Mouse (Mus musculus) hindbrain, postnatal 0 days (tissue): ENCODE results near the gene Aagab. TPM values are rescaled to one million over a fixed set of nuclear protein-coding genes. Genes with fewer than 3 reads are reported as not detected.

Experiments
- ATAC-seq: fragments of 200-750 bp; cut with Nextera tagmentation; 2 replicates; pipeline ENCODE4 v1.8.0; 2017; ENCODE audit warnings: mild to moderate bottlenecking, moderate TSS enrichment, moderate library complexity
- DNase-seq: peaks from one replicate; pipeline ENCODE4 v3.0.0-alpha.2; 2015; ENCODE audit warnings: low spot score
- H3K27ac ChIP-seq: fragments of 300-500 bp; sonication (generic); 2 replicates; pipeline ENCODE4 v1.5.1; 2014; ENCODE audit warnings: mild to moderate bottlenecking
- H3K27me3 ChIP-seq: fragments of 300-500 bp; sonication (generic); 2 replicates; pipeline ENCODE4 v1.6.1; 2014; ENCODE audit warnings: low read length, mixed read lengths; ENCODE audit not compliant: insufficient read depth
- H3K36me3 ChIP-seq: fragments of 300-500 bp; sonication (generic); 2 replicates; pipeline ENCODE4 v1.6.1; 2014; ENCODE audit warnings: low read length, mixed read lengths; ENCODE audit not compliant: insufficient read depth
- H3K4me1 ChIP-seq: fragments of 300-500 bp; sonication (generic); 2 replicates; pipeline ENCODE4 v1.6.1; 2014; ENCODE audit warnings: antibody characterized with exemption, low read length, mixed read lengths; ENCODE audit not compliant: insufficient read depth
- H3K4me2 ChIP-seq: fragments of 300-500 bp; sonication (generic); 2 replicates; pipeline ENCODE4 v1.6.1; 2014; ENCODE audit warnings: low read depth, mild to moderate bottlenecking, low read length, moderate library complexity, mixed read lengths
- H3K4me3 ChIP-seq: fragments of 300-500 bp; sonication (generic); 2 replicates; pipeline ENCODE4 v1.5.1; 2014; ENCODE audit warnings: low read length
- H3K9ac ChIP-seq: fragments of 300-500 bp; sonication (generic); replicated peaks from 2 replicates; pipeline ENCODE4 v1.6.1; 2014; ENCODE audit warnings: mild to moderate bottlenecking, low read length, moderate library complexity, mixed read lengths
- H3K9me3 ChIP-seq: fragments of 300-500 bp; sonication (generic); 2 replicates; pipeline ENCODE4 v1.6.1; 2016; ENCODE audit warnings: low read length, mixed read lengths
- CTCF ChIP-seq: IDR thresholded peaks from 2 replicates; pipeline ENCODE4 v1.5.1; 2016; ENCODE audit warnings: antibody characterized with exemption, control low read depth, low read depth
- WGBS: fragments of 180-500 bp; shearing (Covaris S2); extraction: QIAGEN DNeasy Blood & Tissue Kit; methylation state at CpG from one replicate; pipeline ENCODE4 v1.1.7; 2014; 5-methylcytosine and 5-hydroxymethylcytosine counted together
- polyA plus RNA-seq: library from polyadenylated mRNA; unstranded; fragments of >200 nt; fragmentation: Nextera tagmentation; extraction: Ambion mirVana; gene quantifications from 2 replicates; pipeline ENCODE4 v1.2.1, GENCODE M21; 2015
- total RNA-seq: library from RNA; depleted of rRNA; stranded (reverse); fragments of >200 nt; gene quantifications from 2 replicates; pipeline ENCODE4 v1.2.3, GENCODE M21; 2014

The Aagab gene
- total and polyA plus RNA-seq, 2 experiments from 2014 or later = 30.9 to 51.9 TPM

DNA sequence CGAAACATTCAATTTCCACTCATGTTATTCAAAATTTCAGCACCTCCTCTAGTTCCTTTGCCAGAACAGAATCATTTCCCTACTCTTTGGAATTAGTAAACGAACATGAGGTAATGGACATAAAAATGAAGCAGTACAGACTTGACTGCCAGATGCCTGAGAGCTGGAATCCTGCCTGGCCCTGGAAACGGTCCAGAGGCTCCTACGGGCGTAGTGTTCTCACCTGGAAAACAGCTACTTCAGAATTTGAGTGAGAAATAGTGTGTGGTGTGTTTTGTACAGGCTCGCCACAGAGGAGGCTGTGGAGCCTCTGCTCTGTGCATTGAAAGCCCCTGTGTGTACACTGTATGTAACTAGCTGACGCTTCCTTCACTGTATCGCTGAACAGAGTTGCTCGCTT is 5.8 kb upstream of the Aagab start:
- no peak overlapping the region for H3K4me2 ChIP-seq
- no peak for TF ChIP-seq CTCF
- H3K4me1 ChIP-seq = no peaks in the 10 kb centered on the region
- no peak overlapping the region for H3K27ac ChIP-seq
- H3K36me3 ChIP-seq = no peaks in the 10 kb centered on the region
- no peak for ATAC-seq
- no peak overlapping the region for H3K9ac ChIP-seq
- no peak for DNase-seq
- H3K9me3 ChIP-seq = no peaks in the 10 kb centered on the region
- no peaks in the 10 kb centered on the region for H3K27me3 ChIP-seq
- 76% methylated on average over 9 of the region's 9 CpGs for WGBS
- no peak overlapping the region for H3K4me3 ChIP-seq

DNA sequence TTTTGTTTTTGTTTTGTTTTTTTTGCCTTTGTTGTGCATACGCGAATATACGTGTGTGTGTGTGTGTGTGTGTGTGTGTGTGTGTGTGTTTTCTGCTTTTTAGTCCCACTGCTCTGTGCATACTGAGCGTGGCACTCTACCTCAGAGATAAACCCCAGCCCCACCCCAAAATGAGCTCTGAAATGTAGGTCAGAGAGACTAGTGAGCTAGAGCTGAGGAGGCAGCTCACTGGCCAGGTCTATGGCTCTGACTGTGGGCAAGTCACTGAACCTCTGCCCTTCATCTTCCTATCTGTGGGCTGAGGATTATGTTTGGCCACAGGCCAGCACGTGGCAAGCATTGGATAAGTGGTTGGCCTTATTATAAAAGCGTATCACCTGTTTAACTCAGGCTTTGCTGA is 1.4 kb downstream of the Aagab start:
- no peak overlapping the region for H3K4me3 ChIP-seq
- H3K36me3 ChIP-seq = no peaks in the 10 kb centered on the region
- no peak overlapping the region for H3K9ac ChIP-seq
- WGBS = 60% methylated on average over 6 of the region's 6 CpGs
- peak overlapping the region; percentile 68 for H3K4me2 ChIP-seq
- H3K9me3 ChIP-seq = no peaks in the 10 kb centered on the region
- no peak for TF ChIP-seq CTCF
- no peak for ATAC-seq
- no peak overlapping the region for H3K27ac ChIP-seq
- no peaks in the 10 kb centered on the region for H3K27me3 ChIP-seq
- peaks cover 11% of the 10 kb centered on the region; the same call in 1 of the 2 replicates for H3K4me1 ChIP-seq
- DNase-seq = no peak

DNA sequence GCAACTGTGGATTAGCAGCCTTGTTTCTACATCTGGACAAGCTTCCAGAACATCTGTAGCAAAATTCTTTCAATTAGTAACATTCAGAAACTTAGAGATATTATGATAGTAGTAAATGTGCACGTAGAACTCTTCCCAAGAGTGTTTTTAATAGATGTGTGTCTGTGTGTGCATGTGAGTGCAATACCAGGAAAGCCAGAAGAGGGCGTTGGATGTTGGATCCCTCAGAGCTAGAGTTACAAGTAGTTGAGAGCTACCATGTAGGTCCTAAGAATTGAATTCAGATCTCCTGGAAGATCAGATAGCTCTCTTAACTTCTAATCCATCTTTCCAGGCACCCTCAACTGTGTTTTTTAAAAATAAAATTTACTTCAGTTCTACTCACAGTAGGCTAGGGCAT is 4.1 kb downstream of the Aagab start:
- ATAC-seq = no peak
- Histone ChIP-seq H3K9ac (no peak overlapping the region), H3K4me1 (peaks cover 15% of the 10 kb centered on the region; the same call in 1 of the 2 replicates), H3K27ac (no peak overlapping the region), H3K36me3 (no peaks in the 10 kb centered on the region), H3K4me3 (no peak overlapping the region), H3K4me2 (no peak overlapping the region), H3K9me3 (no peaks in the 10 kb centered on the region), H3K27me3 (no peaks in the 10 kb centered on the region)
- no peak for DNase-seq
- peak; percentile 40; the same call in 1 of the 2 replicates for TF ChIP-seq CTCF
- WGBS = 72% methylated on average over 2 of the region's 2 CpGs

DNA sequence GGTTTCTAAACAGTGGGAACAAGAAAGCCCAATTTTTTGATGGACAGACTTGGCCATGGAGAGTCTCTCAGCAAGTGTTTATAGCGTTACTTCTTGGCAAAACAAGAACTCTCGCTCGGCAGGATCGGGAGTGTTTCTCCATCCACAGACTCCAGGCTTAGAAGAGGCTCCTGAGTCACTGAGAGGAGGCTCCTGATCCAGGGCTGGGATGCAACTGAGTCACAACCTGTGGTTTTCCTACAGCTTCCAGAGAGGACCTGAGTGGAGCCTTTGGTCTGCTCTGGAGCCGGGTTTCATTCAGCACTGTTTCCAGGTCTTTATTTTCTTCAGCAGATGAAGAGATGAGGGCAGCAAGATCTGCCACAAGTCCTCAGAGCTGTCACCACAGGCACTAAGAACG is 5.5 kb downstream of the Aagab start:
- Histone ChIP-seq H3K36me3 (no peaks in the 10 kb centered on the region), H3K9me3 (no peaks in the 10 kb centered on the region), H3K4me2 (no peak overlapping the region), H3K27me3 (no peaks in the 10 kb centered on the region), H3K4me1 (peaks cover 20% of the 10 kb centered on the region; the same call in 1 of the 2 replicates), H3K4me3 (no peak overlapping the region), H3K9ac (no peak overlapping the region), H3K27ac (no peak overlapping the region)
- ATAC-seq (no peak), DNase-seq (no peak)
- no peak for TF ChIP-seq CTCF
- 62% methylated on average over 6 of the region's 6 CpGs for WGBS

DNA sequence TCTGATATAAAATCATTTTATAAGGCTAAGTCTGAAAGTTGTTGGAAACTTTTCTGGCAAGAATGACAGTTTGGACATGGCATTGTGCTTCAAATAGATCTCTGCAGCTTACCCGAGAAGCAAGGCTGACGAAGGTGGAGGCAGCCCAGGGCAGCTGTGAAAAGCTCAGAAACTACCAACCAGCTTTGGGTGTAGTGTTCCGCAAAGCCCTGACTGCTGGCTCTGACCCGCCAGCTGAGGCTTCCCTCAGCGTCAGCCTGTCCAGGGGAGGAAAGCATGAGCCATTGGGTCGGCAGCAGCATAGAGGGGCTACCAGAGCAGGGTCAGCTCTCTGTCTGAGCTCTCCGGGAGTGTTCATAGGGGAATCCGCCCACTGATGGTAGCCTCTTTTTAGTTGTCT is 6.8 kb downstream of the Aagab start:
- ATAC-seq = no peak
- H3K4me2 ChIP-seq = no peak overlapping the region

DNA sequence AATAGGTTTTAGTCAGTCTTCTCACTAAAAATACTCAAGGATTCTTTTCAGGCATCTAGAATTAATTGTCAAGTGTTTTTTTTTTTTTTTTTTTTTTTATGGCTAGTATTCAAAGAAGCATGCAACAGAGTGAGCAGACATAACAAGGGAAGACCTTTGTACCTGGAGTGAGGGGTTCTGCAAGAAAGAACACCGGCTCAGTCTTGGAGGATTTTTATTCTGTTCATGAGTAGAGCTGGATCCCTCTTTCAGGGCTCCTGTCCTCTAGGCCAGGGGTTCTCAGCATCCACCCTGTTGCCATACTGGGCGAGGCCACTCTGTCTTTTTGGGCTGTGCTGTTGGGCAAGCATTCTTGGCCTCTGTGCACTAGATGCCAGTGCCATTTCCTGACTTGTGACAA is 7.3 kb downstream of the Aagab start:
- Histone ChIP-seq H3K27ac (no peak overlapping the region), H3K4me2 (no peak overlapping the region), H3K36me3 (no peaks in the 10 kb centered on the region), H3K27me3 (no peaks in the 10 kb centered on the region), H3K9me3 (no peaks in the 10 kb centered on the region), H3K9ac (no peak overlapping the region), H3K4me1 (peaks cover 13% of the 10 kb centered on the region; the same call in 1 of the 2 replicates), H3K4me3 (no peak overlapping the region)
- DNase-seq = no peak
- no peak for ATAC-seq
- WGBS = 97% methylated on average over 2 of the region's 2 CpGs
- no peak for TF ChIP-seq CTCF

More for the DNA sequence above, 6.8 kb downstream of the Aagab start:
- no peak for TF ChIP-seq CTCF
- Histone ChIP-seq H3K4me3 (no peak overlapping the region), H3K9ac (no peak overlapping the region), H3K4me1 (peaks cover 13% of the 10 kb centered on the region; the same call in 1 of the 2 replicates), H3K27ac (no peak overlapping the region), H3K36me3 (no peaks in the 10 kb centered on the region), H3K9me3 (no peaks in the 10 kb centered on the region), H3K27me3 (no peaks in the 10 kb centered on the region)
- no peak for DNase-seq
- WGBS = 72% methylated on average over 8 of the region's 8 CpGs

DNA sequence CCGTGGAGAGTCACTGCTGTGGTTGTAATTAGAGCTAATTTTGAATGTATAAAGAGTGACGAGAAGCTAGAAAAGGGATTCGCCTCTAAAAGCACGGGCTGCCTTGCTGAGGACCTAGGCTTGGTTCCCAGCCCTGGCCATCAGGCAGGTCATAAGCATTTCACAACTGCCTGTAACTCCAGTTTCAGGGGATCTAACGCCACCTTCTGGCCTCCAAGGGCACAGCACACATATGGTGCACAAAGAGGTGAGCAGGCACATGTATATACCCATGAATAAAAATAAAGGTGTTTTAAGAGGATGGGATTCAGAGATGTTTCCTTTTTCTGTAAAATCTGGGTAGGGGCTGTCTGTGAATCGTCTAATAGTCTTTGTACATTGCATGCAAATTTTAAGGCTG is 7.8 kb downstream of the Aagab start:
- DNase-seq (no peak), ATAC-seq (no peak)
- peaks cover 13% of the 10 kb centered on the region; the same call in 1 of the 2 replicates for H3K4me1 ChIP-seq
- H3K27me3 ChIP-seq = no peaks in the 10 kb centered on the region
- H3K4me2 ChIP-seq = no peak overlapping the region
- no peaks in the 10 kb centered on the region for H3K36me3 ChIP-seq
- TF ChIP-seq CTCF = peak; percentile 35; the same call in 1 of the 2 replicates
- no peak overlapping the region for H3K4me3 ChIP-seq
- H3K9me3 ChIP-seq = no peaks in the 10 kb centered on the region
- WGBS = 90% methylated on average over 6 of the region's 6 CpGs
- H3K9ac ChIP-seq = no peak overlapping the region
- H3K27ac ChIP-seq = no peak overlapping the region
